Mouse (Mus musculus) erythroid progenitor cell, adult 5-6 weeks (primary cell): ENCODE results near the gene Rccd1. TPM values are rescaled to one million over a fixed set of nuclear protein-coding genes. Genes with fewer than 3 reads are reported as not detected.
"Not testable (repeated sequence)": the region's sequence is repeated elsewhere in the genome, so short reads cannot be mapped to it uniquely, and the experiment has no call there.

ENCODE experiments used
- ATAC-seq: replicated peaks from 2 replicates; pipeline ENCODE4 v1.8.0; 2016; ENCODE audit warnings: moderate number of reproducible peaks, mild to moderate bottlenecking, moderate TSS enrichment, inconsistent platforms; ENCODE audit not compliant: poor library complexity, low FRiP score, severe bottlenecking
- total RNA-seq, 2 experiments: library from RNA; stranded (forward) in 1 of 2; stranded (reverse) in 1 of 2; fragments of 150-400 nt in 1 of 2; fragments of 186-747, 209-891 nt in 1 of 2; gene quantifications; 2 replicates each; pipeline versions ENCODE4 v1.2.3 to v1.2.4; 2015 to 2017; ENCODE audit warnings: low replicate concordance in 2 of 2

Gene Rccd1
- total RNA-seq, 2 experiments from 2014 or later: 1.1 to 3.8 TPM

DNA sequence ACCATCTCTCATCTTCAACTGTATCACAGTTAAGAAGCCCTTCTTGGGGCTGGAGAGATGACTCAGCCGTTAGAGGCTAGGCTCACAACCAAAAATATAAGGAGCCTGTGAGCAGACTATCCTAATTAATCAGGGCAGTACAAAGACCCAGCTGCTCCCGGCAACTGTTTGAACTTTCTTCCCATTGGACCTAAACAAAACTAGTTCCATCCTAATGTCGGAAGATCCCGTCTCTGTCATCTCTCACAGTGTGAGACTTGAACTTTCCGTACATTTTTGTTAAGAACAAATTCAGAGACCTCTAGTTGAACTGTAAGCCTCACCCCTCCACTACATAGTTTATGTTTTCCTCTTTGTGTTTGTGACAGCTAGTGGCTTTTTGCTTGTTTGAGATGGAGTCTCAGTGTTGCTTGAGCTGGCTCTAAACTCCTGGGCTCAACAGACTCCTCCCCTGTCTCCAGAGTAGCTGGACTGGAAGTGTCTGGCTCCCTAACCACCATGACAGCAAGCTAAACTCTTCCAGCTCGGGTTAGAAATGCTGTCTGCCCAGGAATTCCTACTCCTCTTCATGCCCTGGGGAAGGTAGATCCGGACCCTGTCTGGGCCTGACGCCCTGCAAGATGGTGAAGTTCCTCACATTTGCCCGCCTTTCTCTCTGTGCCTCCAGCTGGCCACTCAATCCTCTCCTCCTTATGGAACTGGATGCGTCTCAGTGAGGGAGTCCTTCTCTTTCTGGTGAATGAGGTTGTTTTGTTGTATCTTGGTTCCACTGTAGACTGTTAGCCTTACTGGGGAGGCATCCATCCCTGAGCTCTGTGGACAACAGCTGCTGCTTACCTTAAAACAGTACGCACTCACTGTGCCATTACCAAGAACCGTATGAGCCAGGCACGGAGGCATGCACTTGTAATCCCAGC, 23.7 kb upstream of the Rccd1 start:
- ATAC-seq: no peak

DNA sequence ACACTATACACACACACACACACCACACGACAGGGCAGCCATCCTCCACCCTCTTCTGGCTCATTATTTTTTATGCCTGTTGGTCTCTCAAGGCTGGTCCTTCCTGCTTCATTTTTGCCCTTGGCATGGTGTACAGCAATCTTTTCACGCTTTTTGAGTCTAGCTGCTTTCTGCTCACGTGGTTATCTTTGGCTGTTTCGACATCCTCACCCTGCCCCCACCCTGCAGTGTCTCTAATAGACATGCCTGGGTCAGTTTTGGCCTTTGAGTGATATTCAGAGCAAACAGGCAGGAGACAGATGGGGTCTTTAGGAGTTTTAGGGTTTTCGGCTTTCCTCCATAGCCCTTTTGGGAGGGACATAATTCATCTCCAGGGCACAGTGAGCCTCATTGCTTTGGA, 22.6 kb upstream of the Rccd1 start:
- ATAC-seq: no peak

DNA sequence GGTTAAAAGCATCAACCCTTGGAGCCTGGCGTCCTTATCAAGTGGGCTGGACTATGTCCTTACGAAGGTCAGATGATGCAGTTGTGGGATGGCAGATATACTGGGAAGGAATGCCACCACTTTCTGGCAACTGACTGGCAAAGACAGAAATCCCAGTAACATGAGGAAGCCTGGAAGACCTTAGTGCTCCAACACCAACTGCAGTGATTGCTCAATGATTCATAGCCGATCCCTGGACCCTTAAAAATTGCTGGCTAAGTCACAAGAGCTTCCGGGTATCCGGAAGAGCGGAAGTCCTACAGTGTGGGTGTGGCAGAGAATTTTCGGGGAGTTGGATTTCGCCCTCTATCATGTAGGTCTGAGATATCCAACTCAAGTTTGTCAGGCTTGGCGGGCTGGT, 21.9 kb upstream of the Rccd1 start:
- ATAC-seq: no peak

DNA sequence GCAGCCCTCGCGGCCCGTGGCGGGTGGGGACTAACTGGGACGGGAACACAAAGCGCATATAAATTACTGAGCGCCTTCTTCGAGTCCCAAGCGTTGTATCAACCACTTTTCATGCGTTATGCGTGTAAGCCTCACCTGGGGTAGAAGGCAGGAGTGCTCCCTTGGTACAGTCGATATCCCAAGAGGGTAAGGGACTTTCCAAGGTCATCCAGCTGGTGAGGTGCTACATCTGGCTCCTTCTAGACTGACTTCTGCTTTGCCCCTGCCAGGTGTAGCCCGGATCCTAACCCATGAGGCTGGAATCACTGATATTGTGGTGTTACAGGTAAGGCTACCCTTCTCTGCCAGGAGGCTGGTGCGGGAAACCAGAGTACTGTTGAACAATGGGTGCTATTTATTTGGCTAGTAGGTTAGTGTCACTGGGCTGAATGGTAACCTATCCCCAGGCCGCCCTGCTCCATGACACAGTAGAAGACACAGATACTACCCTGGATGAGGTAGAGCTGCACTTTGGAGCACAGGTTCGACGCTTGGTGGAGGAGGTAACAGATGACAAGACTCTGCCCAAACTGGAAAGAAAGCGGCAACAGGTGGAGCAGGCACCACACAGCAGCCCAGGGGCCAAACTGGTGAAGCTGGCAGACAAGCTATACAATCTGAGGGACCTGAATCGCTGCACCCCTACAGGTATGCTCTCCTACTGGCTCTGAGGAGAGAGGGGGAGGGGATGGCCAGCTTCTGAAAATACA, 19.2 kb upstream of the Rccd1 start:
- 0 out of 2 replicates have a peak, but pooled peaks have one; percentile 2 for ATAC-seq

DNA sequence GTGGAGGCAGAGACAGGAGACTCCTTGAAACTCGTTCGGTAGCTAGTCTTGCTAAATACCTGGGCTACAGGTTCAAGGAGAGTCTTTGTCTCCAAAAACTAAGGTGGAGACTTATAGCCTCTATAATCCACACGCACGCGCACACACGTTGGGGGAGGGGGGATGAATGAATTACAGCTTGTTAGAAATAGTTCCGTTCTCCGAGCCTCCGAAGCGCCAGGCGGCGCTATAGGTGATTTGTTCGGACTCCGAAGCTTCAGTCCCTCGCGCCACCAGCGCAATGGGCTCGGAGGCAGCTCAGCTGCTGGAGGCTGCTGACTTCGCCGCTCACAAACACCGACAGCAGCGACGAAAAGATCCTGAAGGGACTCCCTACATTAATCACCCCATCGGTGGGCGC, 18.6 kb upstream of the Rccd1 start, which contains the start of gene Hddc3:
Gene Hddc3 (plus strand): TSS at position 247 of the 400 bp plus-strand sequence.
- peak; percentile 65 for ATAC-seq

- no peak for ATAC-seq
These were observed 17.5 kb upstream of the Rccd1 start for GRCm38 (mm10) chr7:80341793-80342192.

DNA sequence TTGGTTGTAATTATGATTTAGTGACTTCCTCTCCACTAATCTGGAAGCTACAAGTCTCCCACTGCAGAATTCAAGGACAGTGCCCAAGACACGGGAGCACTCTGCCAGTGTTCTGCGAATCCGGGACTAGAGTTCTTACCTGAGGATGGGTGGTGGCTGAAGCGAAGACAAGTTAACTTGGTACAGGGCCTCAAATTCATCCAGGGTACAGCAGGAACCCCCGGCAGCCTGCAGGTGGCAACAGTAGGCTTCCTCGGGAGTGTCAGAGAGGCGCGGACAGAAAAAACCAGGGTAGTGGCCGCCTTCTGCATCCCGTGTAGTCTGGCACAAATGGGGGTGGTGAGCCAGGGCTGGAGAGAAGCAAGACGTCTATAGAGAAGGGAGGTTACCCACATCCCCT, 16.5 kb upstream of the Rccd1 start, which contains the start of gene Unc45a:
Gene Unc45a (minus strand): TSS at position 213 of the 400 bp plus-strand sequence.
- ATAC-seq: peak; percentile 76

GRCm38 (mm10) chr7:80339793-80340628, 15.8 kb upstream of the Rccd1 start:
- ATAC-seq: peak; percentile 86

GRCm38 (mm10) chr7:80339371-80339770, 15.1 kb upstream of the Rccd1 start:
- ATAC-seq: no peak

GRCm38 (mm10) chr7:80336932-80337331, 12.7 kb upstream of the Rccd1 start:
- ATAC-seq: no peak

DNA sequence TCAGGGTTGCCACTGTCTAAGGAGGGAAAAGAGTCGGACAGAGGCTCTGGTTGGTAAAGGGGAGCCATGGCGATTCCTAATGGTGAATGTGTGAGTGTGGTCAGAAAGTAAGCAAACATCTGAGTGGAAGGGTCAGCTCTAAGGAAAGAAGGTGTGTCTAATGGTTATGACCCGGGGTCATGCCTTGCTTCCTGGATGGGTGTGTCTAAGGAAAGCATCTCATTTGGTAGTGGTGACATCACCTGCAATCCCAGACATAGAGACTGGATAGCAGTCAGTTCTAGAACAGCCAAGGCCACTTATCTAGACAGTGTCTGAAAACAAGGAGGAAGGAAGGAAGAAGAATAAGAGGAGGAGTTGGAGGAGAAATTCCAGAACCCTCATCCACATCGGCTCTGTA, 10.6 kb upstream of the Rccd1 start:
- no peak for ATAC-seq

- ATAC-seq: no peak
These were observed 7.2 kb upstream of the Rccd1 start for GRCm38 (mm10) chr7:80331433-80331832.

GRCm38 (mm10) chr7:80330278-80330677, 6.0 kb upstream of the Rccd1 start:
- no peak for ATAC-seq

DNA sequence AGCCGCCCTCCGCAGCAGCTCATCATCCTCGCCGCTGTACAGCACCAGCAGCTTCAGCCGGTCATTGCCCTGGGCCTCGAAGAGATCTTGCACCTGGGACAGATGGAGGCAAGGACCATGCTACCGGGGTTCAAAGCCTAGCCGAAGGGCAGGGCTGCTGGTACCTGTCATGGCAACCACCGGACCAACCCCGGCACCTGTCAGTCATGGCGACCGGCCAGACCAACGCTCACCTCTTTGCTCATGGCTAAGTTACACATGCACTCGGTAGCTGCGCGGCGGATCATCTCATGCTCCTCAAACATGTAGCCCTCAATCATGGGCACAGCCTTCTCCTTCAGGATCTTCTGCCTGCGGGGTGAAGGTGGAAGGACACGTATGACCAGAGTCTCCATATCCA, 1.8 kb upstream of the Rccd1 start:
- no peak for ATAC-seq

DNA sequence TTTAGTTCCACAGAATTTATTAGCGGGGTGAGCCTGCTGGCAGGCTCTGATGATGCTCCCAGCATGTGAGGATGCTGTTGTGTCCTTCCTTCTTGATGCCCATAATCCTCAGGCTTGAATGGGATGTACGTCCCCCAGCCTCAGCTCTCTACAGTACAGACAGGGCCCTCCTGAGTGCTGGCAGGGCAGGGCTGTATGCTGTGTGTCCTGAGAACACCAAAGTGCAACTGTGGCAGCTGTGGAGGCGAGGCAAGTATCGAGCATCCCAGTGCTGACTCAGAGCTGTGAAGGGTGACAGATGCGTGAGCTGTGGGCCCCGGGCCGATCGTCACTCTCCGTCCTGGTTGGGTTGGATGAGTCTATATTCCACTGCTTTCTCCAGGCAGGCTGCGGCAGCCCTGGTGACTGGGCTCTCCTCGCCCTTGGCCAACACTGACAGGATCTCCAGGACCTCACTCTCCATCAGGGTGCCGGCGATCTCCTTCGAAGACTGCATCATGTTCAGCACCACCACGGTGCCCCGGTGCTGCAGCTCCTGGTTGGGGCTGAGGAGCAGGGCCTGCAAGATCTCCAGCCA, 1.1 kb upstream of the Rccd1 start:
- no peak for ATAC-seq

DNA sequence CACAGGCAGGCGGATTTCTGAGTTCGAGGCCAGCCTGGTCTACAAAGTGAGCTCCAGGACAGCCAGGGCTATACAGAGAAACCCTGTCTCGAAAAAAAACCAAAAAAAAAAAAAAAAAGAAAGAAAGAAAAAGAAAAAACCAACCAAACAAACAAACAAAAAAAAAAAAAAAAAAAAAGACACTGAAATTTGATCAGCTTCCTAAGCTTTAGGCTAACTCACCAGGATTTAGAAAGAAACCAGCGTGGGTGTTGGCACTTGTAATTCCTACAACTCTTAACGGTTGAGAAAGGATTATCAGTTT, 514 bp upstream of the Rccd1 start:
- not testable (repeated sequence) for ATAC-seq

DNA sequence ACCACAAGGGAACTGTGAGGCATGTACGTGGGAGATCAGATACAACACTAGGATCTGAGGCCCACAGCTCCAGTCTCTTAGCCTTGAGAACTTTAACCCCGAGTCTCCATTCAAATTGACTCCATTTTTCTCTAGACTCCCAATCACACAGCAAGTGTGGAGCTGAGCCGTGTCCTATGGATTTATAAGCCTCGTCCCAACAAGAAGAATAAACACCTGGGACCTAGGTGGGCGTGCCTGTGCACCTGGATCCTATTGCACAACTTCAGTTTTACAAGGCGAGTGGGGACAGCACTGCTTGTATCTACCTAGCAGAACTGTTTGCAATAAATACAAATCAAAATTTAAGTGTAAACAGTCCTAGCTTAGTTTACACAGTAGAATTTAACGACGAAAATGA, 918 bp downstream of the Rccd1 start:
- no peak for ATAC-seq

DNA sequence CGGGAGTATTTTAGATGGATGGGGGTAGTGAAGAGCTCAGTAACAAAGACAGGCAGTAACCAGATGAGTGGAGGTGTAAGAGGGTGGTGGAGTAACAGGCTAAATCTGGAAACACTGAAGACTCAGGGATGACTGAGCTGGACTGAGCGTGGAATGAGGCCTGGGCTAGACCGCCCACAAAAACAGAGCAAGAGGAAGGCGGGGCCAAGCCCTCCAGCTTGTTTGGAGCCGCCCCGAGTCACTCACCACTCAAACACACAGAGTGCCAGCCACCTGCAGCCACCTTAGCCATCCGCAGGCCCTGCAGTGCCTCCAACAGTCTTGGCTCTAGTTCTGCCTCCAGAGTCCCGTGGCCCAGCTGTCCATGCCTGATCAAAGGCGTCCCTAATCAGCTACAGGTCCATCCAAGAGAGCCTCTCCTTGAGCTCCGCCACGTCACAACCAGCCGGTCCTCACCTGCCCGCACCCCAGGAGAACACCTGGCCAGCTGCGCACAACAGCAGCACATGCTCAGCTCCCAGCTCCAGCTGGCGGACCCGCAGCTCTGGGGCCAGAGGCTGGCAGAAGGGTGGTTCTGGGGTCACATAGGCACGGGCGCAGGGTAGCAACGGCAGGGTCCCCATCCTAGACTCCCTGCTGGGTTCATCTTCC, 4.3 kb downstream of the Rccd1 start:
- no peak for ATAC-seq

DNA sequence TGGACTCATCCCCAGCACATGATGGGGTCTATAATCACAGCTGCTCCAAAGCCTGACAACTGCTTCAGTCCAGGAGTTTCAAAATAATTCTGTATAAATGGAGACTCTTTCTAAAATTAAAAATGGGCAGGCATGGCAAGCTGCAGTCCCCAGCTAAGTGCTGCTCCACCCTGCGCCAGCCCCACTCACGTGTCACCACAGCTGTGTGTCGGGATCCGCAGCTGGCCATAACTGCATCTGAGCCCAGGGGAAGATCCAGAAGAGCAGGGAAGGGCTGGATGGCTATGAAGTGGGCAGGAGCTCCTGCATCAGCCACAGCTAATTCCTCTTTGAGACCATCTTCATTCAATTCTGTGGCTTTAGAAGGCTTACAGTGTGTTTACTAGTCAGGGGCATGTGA, 5.6 kb downstream of the Rccd1 start:
- ATAC-seq: 0 out of 2 replicates have a peak, but pooled peaks have one; percentile 13
